Mouse (Mus musculus): ENCODE data around the gene Midn.

DNA sequence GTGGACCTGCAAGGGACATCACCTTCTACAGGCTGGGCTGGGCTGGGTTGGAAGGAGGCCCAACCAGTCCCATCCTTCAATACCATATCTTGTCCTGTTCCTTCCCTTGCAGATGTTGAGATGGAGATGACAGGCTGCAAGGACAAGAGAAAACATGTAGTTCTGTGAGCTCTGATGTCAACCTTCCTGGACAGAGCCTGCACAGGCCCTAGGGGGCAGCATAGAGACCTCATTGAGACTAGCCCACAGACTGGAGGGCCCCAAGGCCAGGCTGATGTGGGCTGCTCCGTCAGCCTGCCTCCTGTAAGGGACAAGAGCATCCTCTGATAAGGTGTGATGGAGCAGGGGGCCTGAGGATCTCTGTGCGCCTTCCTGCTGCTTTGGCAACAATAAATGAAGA lies 26.6 kb downstream of the Midn start:
- TF ChIP-seq CTCF (IDR thresholded peaks at IDR 0.05; ENCODE audit: extremely low read depth, insufficient read length, insufficient replicate concordance, low read depth, low read length) = peak; percentile 33; the same call in 1 of the 2 replicates
- no peak for TF ChIP-seq POLR2A (IDR thresholded peaks at IDR 0.05; ENCODE audit: low read depth, low read length)
